Mouse (Mus musculus) kidney, adult 2 months (tissue): ENCODE results near the gene Cd302.

ENCODE experiments used
- CTCF ChIP-seq: fragments of 200-500 bp; conservative IDR thresholded peaks from 2 replicates; pipeline ENCODE4 v1.5.1; 2011; ENCODE audit warnings: low read depth, mild to moderate bottlenecking, control low read depth, low read length, moderate library complexity, mixed read lengths; ENCODE audit not compliant: insufficient read depth, insufficient read length
- POLR2A ChIP-seq: fragments of 200-500 bp; IDR thresholded peaks from one replicate; pipeline ENCODE4 v1.6.1; 2011; ENCODE audit warnings: low read depth, low read length, control low read depth

- TF ChIP-seq CTCF (no peak), POLR2A (no peak)
Observed at GRCm38 (mm10) chr2:60322031-60322726, 37.9 kb upstream of the Cd302 start.
